Mouse (Mus musculus) cerebellum, adult 2 months (tissue): ENCODE measurements at regions not wholly inside any gene's neighbourhood (a gene's known extent, or its start where the extent isn't known, plus 50 kb on each side); places are given as distances from the start of the nearest gene placed in this dataset.

Experiments
- DNase-seq, 2 experiments: peaks; one replicate each; pipeline ENCODE4 v3.0.0; 2021
- H3K27ac ChIP-seq: fragments of 200-500 bp; 2 replicates; pipeline ENCODE4 v1.5.1; 2012; ENCODE audit warnings: low read length, control low read depth, inconsistent platforms; ENCODE audit not compliant: insufficient read depth
- H3K27me3 ChIP-seq: fragments of 200-500 bp; 2 replicates; pipeline ENCODE4 v1.6.1; 2012; ENCODE audit warnings: inconsistent platforms, mild to moderate bottlenecking, low read length, moderate library complexity; ENCODE audit not compliant: control insufficient read depth, insufficient read depth
- H3K4me1 ChIP-seq: fragments of 200-500 bp; 2 replicates; pipeline ENCODE4 v1.6.1; 2011; ENCODE audit warnings: low read length; ENCODE audit not compliant: control insufficient read depth, insufficient read depth
- H3K4me3 ChIP-seq: fragments of 200-500 bp; replicated peaks from 2 replicates; pipeline ENCODE3; 2011; ENCODE audit warnings: mild to moderate bottlenecking, low read depth, low read length, control low read depth; ENCODE audit not compliant: insufficient read depth
- CTCF ChIP-seq: fragments of 200-500 bp; IDR thresholded peaks from 2 replicates; pipeline ENCODE4 v1.5.1; 2011; ENCODE audit warnings: low read depth, mild to moderate bottlenecking, control low read depth, low read length, moderate library complexity, borderline replicate concordance; ENCODE audit not compliant: insufficient read depth
- POLR2A ChIP-seq: fragments of 200-500 bp; IDR thresholded peaks from 2 replicates; pipeline ENCODE4 v1.6.1; 2011; ENCODE audit warnings: low read length, control low read depth, borderline replicate concordance; ENCODE audit not compliant: insufficient read depth
- WGBS: fragments of 180-500 bp; shearing (Covaris S2); methylation state at CpG from one replicate; pipeline ENCODE4 v1.1.7; 2018; 5-methylcytosine and 5-hydroxymethylcytosine counted together

GRCm38 (mm10) chr6:49743157-49743556 lies 79.4 kb upstream of the Npy start:
- no peak overlapping the region for H3K4me3 ChIP-seq
- no peak for DNase-seq
- no peaks in the 10 kb centered on the region for H3K27me3 ChIP-seq
- no peak overlapping the region for H3K27ac ChIP-seq
- peaks cover 6% of the 10 kb centered on the region; the same call in 1 of the 2 replicates for H3K4me1 ChIP-seq
- TF ChIP-seq CTCF = no peak
- no peak for TF ChIP-seq POLR2A
- whole genome bisulfite sequencing = 81% methylated on average over 3 of the region's 3 CpGs

DNA sequence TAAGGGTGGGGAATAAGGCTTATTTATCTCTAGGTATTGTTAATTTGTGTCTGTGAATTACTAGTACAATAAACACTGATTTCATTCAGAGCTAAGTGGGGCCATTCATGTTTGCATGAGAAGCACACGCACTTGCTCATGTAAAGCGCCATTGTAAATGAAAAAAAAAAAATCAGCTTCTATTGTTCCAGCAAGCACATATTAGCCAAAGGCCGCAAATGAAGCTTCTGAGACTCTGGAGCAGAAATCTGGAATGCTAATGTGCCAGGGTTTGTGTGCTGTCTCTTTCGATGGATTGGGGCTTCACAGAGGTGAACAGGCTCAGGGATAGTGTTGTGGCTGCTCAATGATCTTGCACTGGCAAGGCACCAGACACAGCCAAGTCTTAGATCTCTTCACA lies 77.2 kb upstream of the Npy start:
- Histone ChIP-seq H3K27me3 (no peaks in the 10 kb centered on the region), H3K4me3 (no peak overlapping the region), H3K27ac (no peak overlapping the region), H3K4me1 (peaks cover 6% of the 10 kb centered on the region; the same call in 1 of the 2 replicates)
- no peak for DNase-seq
- TF ChIP-seq POLR2A (no peak), CTCF (no peak)
- WGBS = 78% methylated on average over 4 of the region's 4 CpGs

GRCm38 (mm10) chr6:49750544-49750943 lies 72.0 kb upstream of the Npy start:
- no peak for DNase-seq
- WGBS = 48% methylated on average over 2 of the region's 2 CpGs
- H3K27ac ChIP-seq = no peak overlapping the region
- TF ChIP-seq POLR2A (no peak), CTCF (no peak)
- no peak overlapping the region for H3K4me3 ChIP-seq
- H3K4me1 ChIP-seq = peaks cover 6% of the 10 kb centered on the region; the same call in 1 of the 2 replicates
- H3K27me3 ChIP-seq = no peaks in the 10 kb centered on the region

DNA sequence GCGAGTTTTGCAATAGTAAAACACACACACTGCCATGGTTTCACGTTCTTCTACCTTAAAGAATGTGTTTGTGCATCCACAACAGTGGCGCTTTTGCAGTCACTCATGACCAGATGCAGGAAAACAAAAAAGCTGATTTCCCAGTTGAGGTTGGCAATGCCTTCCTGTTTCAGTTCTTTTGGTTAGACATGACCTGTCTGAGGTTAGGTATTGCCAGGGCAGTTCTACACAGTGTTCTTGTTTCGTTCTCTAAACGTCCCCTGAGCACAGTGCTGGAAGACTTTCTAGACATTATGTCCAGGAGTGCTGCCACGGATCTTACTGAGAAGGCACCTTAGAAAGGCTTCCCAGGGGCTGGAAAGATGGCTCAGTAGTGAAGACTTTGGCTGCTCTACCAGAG lies 62.9 kb upstream of the Npy start:
- Histone ChIP-seq H3K27ac (no peak overlapping the region), H3K27me3 (no peaks in the 10 kb centered on the region), H3K4me3 (no peak overlapping the region), H3K4me1 (no peaks in the 10 kb centered on the region)
- WGBS = 87% methylated on average over 6 of the region's 6 CpGs
- DNase-seq = no peak
- TF ChIP-seq CTCF = no peak
- TF ChIP-seq POLR2A = no peak

DNA sequence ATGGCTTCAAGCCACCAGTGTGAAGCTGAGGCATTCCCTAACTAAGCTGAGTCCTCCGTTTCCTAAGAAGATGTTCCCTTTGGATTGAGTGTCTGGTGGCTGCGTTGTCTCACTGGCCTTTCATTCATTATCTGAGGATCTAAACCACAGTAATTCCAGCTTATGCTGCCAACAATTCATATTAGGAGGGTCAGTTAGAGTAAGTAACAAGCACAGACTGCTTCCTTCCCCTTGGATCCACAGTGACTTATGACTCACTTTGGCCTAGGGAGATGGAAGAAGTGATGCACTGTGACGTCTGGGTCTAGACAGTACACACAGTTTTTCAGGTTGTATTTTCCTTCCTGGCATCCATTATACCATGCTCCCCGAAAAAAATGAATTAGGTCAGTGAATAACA lies 57.8 kb upstream of the Npy start:
- H3K27ac ChIP-seq = no peak overlapping the region
- DNase-seq = no peak
- H3K4me3 ChIP-seq = no peak overlapping the region
- H3K27me3 ChIP-seq = no peaks in the 10 kb centered on the region
- WGBS = 89% methylated on average over 4 of the region's 4 CpGs
- TF ChIP-seq CTCF = no peak
- no peak for TF ChIP-seq POLR2A
- no peaks in the 10 kb centered on the region for H3K4me1 ChIP-seq

- 86% methylated on average over 11 of the region's 11 CpGs for WGBS
- no peak for TF ChIP-seq CTCF
- no peak for TF ChIP-seq POLR2A
- DNase-seq = no peak
- H3K27me3 ChIP-seq = no peaks in the 10 kb centered on the region
- H3K27ac ChIP-seq = no peak overlapping the region
- no peak overlapping the region for H3K4me3 ChIP-seq
- H3K4me1 ChIP-seq = no peaks in the 10 kb centered on the region
Measured at GRCm38 (mm10) chr6:49769904-49770720, 52.4 kb upstream of the Npy start.
